Mouse (Mus musculus) brain, embryonic 14.5 days (tissue): ENCODE measurements around the gene Stard9. TPM values are rescaled to one million over a fixed set of nuclear protein-coding genes. Genes with fewer than 3 reads are reported as not detected.
"Not testable (repeated sequence)": the region's sequence is repeated elsewhere in the genome, so short reads cannot be mapped to it uniquely, and the experiment has no call there.

Source experiments
- DNase-seq: peaks from one replicate; pipeline ENCODE4 v3.0.0-alpha.2; 2011; ENCODE audit warnings: low read depth
- CTCF ChIP-seq: fragments of 200-500 bp; IDR thresholded peaks from 2 replicates; pipeline ENCODE4 v1.5.1; 2012; ENCODE audit warnings: inconsistent platforms, mild to moderate bottlenecking, moderate library complexity, borderline replicate concordance; ENCODE audit not compliant: insufficient read depth, insufficient read length; ENCODE audit errors: extremely low read depth
- POLR2A ChIP-seq: fragments of 200-500 bp; IDR thresholded peaks from 2 replicates; pipeline ENCODE4 v1.6.1; 2012; ENCODE audit warnings: mild to moderate bottlenecking, inconsistent platforms, borderline replicate concordance; ENCODE audit not compliant: poor library complexity, insufficient read depth, insufficient read length, severe bottlenecking; ENCODE audit errors: extremely low read depth
- polyA plus RNA-seq: library from polyadenylated mRNA; depleted of rRNA; stranded (reverse); fragments of >200 nt; gene quantifications from 2 replicates; pipeline ENCODE4 v1.2.3, GENCODE M21; 2012

The Stard9 gene
- polyA plus RNA-seq, 1 experiment = 16.1 TPM

- DNase-seq = no peak
- TF ChIP-seq CTCF (no peak), POLR2A (no peak)
Observed at GRCm38 (mm10) chr2:120660486-120661078, 31.7 kb downstream of the Stard9 start.

GRCm38 (mm10) chr2:120662766-120663165, 33.8 kb downstream of the Stard9 start:
- DNase-seq = no peak
- no peak for TF ChIP-seq POLR2A
- TF ChIP-seq CTCF = no peak

- no peak for TF ChIP-seq POLR2A
- no peak for TF ChIP-seq CTCF
- DNase-seq = peak; percentile 34
Observed at GRCm38 (mm10) chr2:120663491-120664154, 34.7 kb downstream of the Stard9 start.

- DNase-seq = no peak
- TF ChIP-seq CTCF (no peak), POLR2A (no peak)
Observed at GRCm38 (mm10) chr2:120667446-120667845, 38.5 kb downstream of the Stard9 start.

GRCm38 (mm10) chr2:120670253-120670652, 41.3 kb downstream of the Stard9 start:
- peak; percentile 27 for DNase-seq
- no peak for TF ChIP-seq POLR2A
- no peak for TF ChIP-seq CTCF

GRCm38 (mm10) chr2:120681151-120681550, 52.2 kb downstream of the Stard9 start:
- not testable (repeated sequence) for DNase-seq

GRCm38 (mm10) chr2:120697767-120698166, 68.8 kb downstream of the Stard9 start:
- no peak for DNase-seq
- TF ChIP-seq POLR2A (no peak), CTCF (no peak)

GRCm38 (mm10) chr2:120700379-120700885, 71.5 kb downstream of the Stard9 start:
- DNase-seq = no peak
- TF ChIP-seq POLR2A (no peak), CTCF (no peak)

- TF ChIP-seq POLR2A (no peak), CTCF (no peak)
- DNase-seq = no peak
Observed at GRCm38 (mm10) chr2:120702675-120703074, 73.8 kb downstream of the Stard9 start.

- no peak for DNase-seq
- TF ChIP-seq POLR2A = no peak
- no peak for TF ChIP-seq CTCF
Observed at GRCm38 (mm10) chr2:120707041-120707440, 78.1 kb downstream of the Stard9 start.

GRCm38 (mm10) chr2:120710154-120710553, 81.2 kb downstream of the Stard9 start:
- TF ChIP-seq POLR2A = no peak
- TF ChIP-seq CTCF = no peak
- DNase-seq = no peak

GRCm38 (mm10) chr2:120710948-120711347, 82.0 kb downstream of the Stard9 start:
- DNase-seq = no peak
- TF ChIP-seq POLR2A (no peak), CTCF (no peak)

GRCm38 (mm10) chr2:120713441-120713840, 84.5 kb downstream of the Stard9 start:
- DNase-seq = no peak
- TF ChIP-seq CTCF (no peak), POLR2A (no peak)

GRCm38 (mm10) chr2:120718496-120718895, 89.6 kb downstream of the Stard9 start:
- TF ChIP-seq CTCF (no peak), POLR2A (no peak)
- no peak for DNase-seq

- TF ChIP-seq CTCF (no peak), POLR2A (no peak)
- DNase-seq = no peak
Observed at GRCm38 (mm10) chr2:120720821-120721220, 91.9 kb downstream of the Stard9 start.

GRCm38 (mm10) chr2:120721911-120722310, 93.0 kb downstream of the Stard9 start:
- TF ChIP-seq POLR2A = no peak
- TF ChIP-seq CTCF = no peak
- no peak for DNase-seq
